Mouse (Mus musculus) lung, adult 2 months (tissue): Measurements from ENCODE around the gene Tpm1.

ENCODE experiments used
- CTCF ChIP-seq: fragments of 200-500 bp; IDR thresholded peaks from 2 replicates; pipeline ENCODE4 v1.5.1; 2011; ENCODE audit warnings: mild to moderate bottlenecking, low read length, control low read depth; ENCODE audit not compliant: insufficient read depth
- POLR2A ChIP-seq: fragments of 200-500 bp; IDR thresholded peaks from 2 replicates; pipeline ENCODE4 v1.6.1; 2011; ENCODE audit warnings: low read depth, mild to moderate bottlenecking, control low read depth, low read length, borderline replicate concordance; ENCODE audit errors: extremely low read depth

DNA sequence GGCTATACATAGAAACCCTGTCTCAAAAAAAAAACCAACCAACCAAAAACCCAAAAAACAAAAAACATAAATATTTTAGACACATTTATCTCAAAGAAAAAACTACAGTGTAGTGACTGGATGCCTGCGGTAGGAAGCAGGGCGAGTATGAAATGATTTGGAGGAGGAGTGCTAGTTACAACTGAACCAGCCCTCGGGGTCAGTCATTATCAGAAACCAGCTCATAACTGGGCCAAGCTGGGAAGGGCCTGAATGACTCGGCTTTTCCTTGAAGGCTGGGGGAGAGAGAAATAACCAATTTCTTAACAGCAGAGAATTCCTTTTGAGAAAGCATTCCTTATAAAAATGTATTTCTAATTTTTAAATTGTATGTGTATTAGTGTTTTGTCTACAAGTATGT, 11.5 kb downstream of the Tpm1 start:
- no peak for TF ChIP-seq POLR2A
- no peak for TF ChIP-seq CTCF
